Mouse (Mus musculus) CH12.LX (cell line): Measurements from ENCODE around the gene Slc22a14. TPM values are rescaled to one million over a fixed set of nuclear protein-coding genes. Genes with fewer than 3 reads are reported as not detected.

Source experiments
- DNase-seq: peaks from one replicate; pipeline ENCODE4 v3.0.0-alpha.2; 2013; ENCODE audit errors: extremely low read depth
- H3K27ac ChIP-seq: 2 replicates; pipeline ENCODE4 v1.5.1; 2012; ENCODE audit warnings: low read depth, mild to moderate bottlenecking, control low read depth, moderate library complexity; ENCODE audit not compliant: insufficient read depth
- H3K27me3 ChIP-seq: replicated peaks from 2 replicates; pipeline ENCODE3; 2012; ENCODE audit warnings: inconsistent platforms
- H3K36me3 ChIP-seq, 2 experiments: replicated peaks in 1 of 2; 2 replicates each; pipeline versions ENCODE3 to v1.6.1; 2012; ENCODE audit warnings: inconsistent platforms in 1 of 2, low read length in 1 of 2, mild to moderate bottlenecking in 1 of 2, mixed read lengths in 1 of 2, moderate library complexity in 1 of 2; ENCODE audit not compliant: control insufficient read depth in 1 of 2, insufficient read depth in 1 of 2
- H3K4me1 ChIP-seq, 2 experiments: 2 replicates each; pipeline ENCODE4 v1.6.1; 2012; ENCODE audit warnings: inconsistent platforms in 1 of 2, moderate library complexity in 1 of 2; ENCODE audit not compliant: insufficient read depth in 2 of 2, control insufficient read depth in 1 of 2
- H3K4me2 ChIP-seq: 2 replicates; pipeline ENCODE4 v1.6.1; 2012; ENCODE audit warnings: low read depth, mild to moderate bottlenecking, control low read depth; ENCODE audit not compliant: poor library complexity, insufficient read depth, severe bottlenecking
- H3K4me3 ChIP-seq, 3 experiments: fragments of 150-350 bp in 1 of 3; sonication (generic) in 1 of 3; replicated peaks in 1 of 3; 2 replicates each; pipeline versions ENCODE3 to v1.5.1; 2011 to 2012; ENCODE audit warnings: low read depth in 2 of 3, low read length in 2 of 3, mild to moderate bottlenecking in 2 of 3, moderate library complexity in 2 of 3, control low read depth in 1 of 3, improper control_type of control experiment in 1 of 3, inconsistent platforms in 1 of 3, mixed read lengths in 1 of 3; ENCODE audit not compliant: poor library complexity in 1 of 3
- H3K79me2 ChIP-seq: replicated peaks from 2 replicates; pipeline ENCODE4 v1.6.1; 2012; ENCODE audit warnings: mild to moderate bottlenecking, moderate library complexity; ENCODE audit not compliant: control insufficient read depth, poor library complexity, insufficient read depth, severe bottlenecking; ENCODE audit errors: extremely low read depth
- H3K9ac ChIP-seq: 2 replicates; pipeline ENCODE4 v1.6.1; 2012; ENCODE audit warnings: low read depth, mild to moderate bottlenecking, control low read depth, moderate library complexity; ENCODE audit not compliant: insufficient read depth
- H3K9me3 ChIP-seq: replicated peaks from 2 replicates; pipeline ENCODE3; 2012; ENCODE audit warnings: low read length, inconsistent platforms, mixed read lengths
- BHLHE40 ChIP-seq: IDR thresholded peaks from 2 replicates; pipeline ENCODE4 v1.6.1; 2011; ENCODE audit warnings: mild to moderate bottlenecking, low read depth, low read length, improper control_type of control experiment
- CHD2 ChIP-seq: IDR thresholded peaks from 2 replicates; pipeline ENCODE4 v1.6.1; 2011; ENCODE audit warnings: low read length, improper control_type of control experiment
- E2F4 ChIP-seq: IDR thresholded peaks from 2 replicates; pipeline ENCODE4 v1.6.1; 2011; ENCODE audit warnings: low read depth, low read length, improper control_type of control experiment; ENCODE audit not compliant: insufficient replicate concordance
- EP300 ChIP-seq: IDR thresholded peaks from 2 replicates; pipeline ENCODE4 v1.6.1; 2011; ENCODE audit warnings: low read length, improper control_type of control experiment
- ETS1 ChIP-seq: conservative IDR thresholded peaks from 2 replicates; pipeline ENCODE4 v1.6.1; 2012; ENCODE audit warnings: low read depth, mild to moderate bottlenecking, inconsistent platforms, low read length, improper control_type of control experiment, moderate library complexity
- GABPA ChIP-seq: IDR thresholded peaks from 2 replicates; pipeline ENCODE4 v1.6.1; 2012; ENCODE audit warnings: low read depth, low read length, improper control_type of control experiment, inconsistent platforms; ENCODE audit not compliant: insufficient replicate concordance
- IRF4 ChIP-seq: IDR thresholded peaks from 2 replicates; pipeline ENCODE4 v1.6.1; 2014; ENCODE audit warnings: low read depth, mild to moderate bottlenecking, inconsistent platforms, low read length, improper control_type of control experiment
- KAT2A ChIP-seq: IDR thresholded peaks from 2 replicates; pipeline ENCODE4 v1.6.1; 2012; ENCODE audit warnings: low read length, improper control_type of control experiment, inconsistent platforms; ENCODE audit not compliant: insufficient replicate concordance
- MAX ChIP-seq: IDR thresholded peaks from 2 replicates; pipeline ENCODE4 v1.6.1; 2011; ENCODE audit warnings: low read length, improper control_type of control experiment
- MEF2A ChIP-seq: IDR thresholded peaks from 2 replicates; pipeline ENCODE4 v1.6.1; 2014; ENCODE audit warnings: low read depth, mild to moderate bottlenecking, inconsistent platforms, low read length, improper control_type of control experiment, borderline replicate concordance
- MYC ChIP-seq: IDR thresholded peaks from 2 replicates; pipeline ENCODE4 v1.6.1; 2011; ENCODE audit warnings: low read depth, mild to moderate bottlenecking, improper control_type of control experiment, low read length
- PAX5 ChIP-seq: IDR thresholded peaks from 2 replicates; pipeline ENCODE4 v1.6.1; 2012; ENCODE audit warnings: low read length, inconsistent platforms, mixed read lengths
- RCOR1 ChIP-seq: conservative IDR thresholded peaks from 2 replicates; pipeline ENCODE4 v1.6.1; 2012; ENCODE audit warnings: low read depth, mild to moderate bottlenecking, inconsistent platforms, low read length, improper control_type of control experiment
- USF1 ChIP-seq: IDR thresholded peaks from 2 replicates; pipeline ENCODE4 v1.6.1; 2014; ENCODE audit warnings: low read depth, mild to moderate bottlenecking, inconsistent platforms, low read length, improper control_type of control experiment
- USF2 ChIP-seq: conservative IDR thresholded peaks from 2 replicates; pipeline ENCODE4 v1.6.1; 2011; ENCODE audit warnings: low read depth, low read length, improper control_type of control experiment
- ZMIZ1 ChIP-seq: IDR thresholded peaks from 2 replicates; pipeline ENCODE4 v1.6.1; 2012; ENCODE audit warnings: low read depth, mild to moderate bottlenecking, inconsistent platforms, low read length, improper control_type of control experiment
- dilution Hi-C: fragments of 300-500 bp; cut with MboI; formaldehyde crosslinking; loops from 2 replicates; pipeline ENCODE4 v1.14.3; 2020; ENCODE audit warnings: low sequenced_read_pairs; ENCODE audit not compliant: extremely low pct_unique_long_range_greater_than_20kb, extremely low pct_ligation_motif_present
- in situ Hi-C: fragments of 300-500 bp; cut with MboI; formaldehyde crosslinking; loops from 3 replicates; pipeline ENCODE4 v1.14.3; 2019; ENCODE audit warnings: low sequenced_read_pairs, low pct_ligation_motif_present, low pct_unique_long_range_greater_than_20kb, mixed read lengths
- polyA plus RNA-seq: library from polyadenylated mRNA; unstranded; fragments of >175 nt; gene quantifications from 2 replicates; pipeline ENCODE4 v1.2.1, GENCODE M21; 2012; ENCODE audit warnings: low read depth; ENCODE audit not compliant: insufficient read length
- total RNA-seq, 2 experiments: library from RNA; depleted of rRNA; stranded (reverse); fragments of 300-350 nt in 1 of 2; fragments of >200 nt in 1 of 2; gene quantifications; 2 replicates each; pipeline ENCODE4 v1.2.3; 2012 to 2014

Slc22a14 gene
- total and polyA plus RNA-seq, 3 experiments: not detected

DNA sequence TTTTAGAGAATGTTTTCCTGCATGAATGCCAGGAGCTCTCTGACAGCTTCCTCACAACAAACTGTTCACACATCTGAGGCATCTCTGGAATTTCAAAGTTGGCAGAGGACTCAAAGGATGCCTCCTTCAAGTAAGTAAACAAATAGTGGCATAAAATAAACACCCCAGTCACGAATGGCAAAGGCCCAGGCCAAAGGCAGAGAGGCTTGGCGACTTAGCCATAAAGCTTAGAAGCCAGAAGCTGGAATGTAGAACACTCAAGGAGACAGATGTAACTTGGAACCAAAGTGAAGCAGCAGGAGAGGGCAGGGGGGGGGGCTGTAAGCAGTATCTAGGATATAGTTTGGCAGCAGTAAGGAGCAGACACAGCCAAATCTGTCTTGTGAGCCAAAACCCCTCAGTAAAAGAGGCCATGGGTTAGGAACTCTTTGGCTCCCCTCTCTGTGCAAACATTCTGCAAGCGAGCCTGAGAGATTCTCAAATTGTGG is 184.1 kb downstream of the Slc22a14 start:
- dilution Hi-C loops: no loop called here
- in situ Hi-C loops: no loop called here
- no peak overlapping the region for H3K4me2 ChIP-seq

DNA sequence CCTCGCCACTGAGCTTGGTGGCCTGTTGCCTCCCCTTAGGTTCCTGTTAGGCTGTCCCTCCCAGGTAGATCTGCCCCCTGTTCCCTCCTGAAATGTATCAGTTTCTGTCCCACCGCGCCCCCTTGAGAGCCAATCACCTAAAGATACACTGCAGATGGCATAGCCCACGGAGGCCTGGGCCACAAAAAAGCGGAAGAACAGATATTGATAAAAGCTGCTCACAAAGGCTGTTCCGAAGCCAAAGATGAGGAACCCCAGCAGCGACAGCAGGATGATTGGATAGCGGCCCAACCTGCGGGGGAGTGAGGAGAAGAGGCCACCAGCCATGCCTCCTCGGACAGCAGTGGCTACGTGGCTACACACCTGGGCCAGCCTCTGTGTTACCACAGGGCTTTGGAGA is 186.1 kb downstream of the Slc22a14 start:
- no peak for TF ChIP-seq IRF4
- TF ChIP-seq ETS1: no peak
- no peak for TF ChIP-seq USF1
- TF ChIP-seq EP300: no peak
- no peak for TF ChIP-seq GABPA
- no peak for TF ChIP-seq PAX5
- no peak for TF ChIP-seq CHD2
- no peak for TF ChIP-seq MAX
- no peak for TF ChIP-seq MYC
- H3K27me3 ChIP-seq: peaks cover 24% of the 10 kb centered on the region
- peak; percentile 4 for DNase-seq
- no peaks in the 10 kb centered on the region for H3K9me3 ChIP-seq
- H3K9ac ChIP-seq: no peak overlapping the region
- H3K4me1 ChIP-seq: no peaks in the 10 kb centered on the region
- no peaks in the 10 kb centered on the region for H3K36me3 ChIP-seq
- no peaks in the 10 kb centered on the region for H3K79me2 ChIP-seq
- dilution Hi-C loops (no loop called here), in situ Hi-C loops (no loop called here)
- H3K4me3 ChIP-seq: no peak overlapping the region
- no peak overlapping the region for H3K4me2 ChIP-seq
- H3K27ac ChIP-seq: no peak overlapping the region

More for the DNA sequence above, 184.1 kb downstream of the Slc22a14 start:
- H3K27me3 ChIP-seq: peaks cover 14% of the 10 kb centered on the region
- no peaks in the 10 kb centered on the region for H3K4me1 ChIP-seq
- no peaks in the 10 kb centered on the region for H3K79me2 ChIP-seq
- H3K9ac ChIP-seq: no peak overlapping the region
- H3K27ac ChIP-seq: no peak overlapping the region
- DNase-seq: no peak
- H3K36me3 ChIP-seq: no peaks in the 10 kb centered on the region
- no peak overlapping the region for H3K4me3 ChIP-seq
- no peak for TF ChIP-seq USF2
- no peak for TF ChIP-seq GABPA
- TF ChIP-seq MEF2A: no peak
- no peak for TF ChIP-seq RCOR1
- TF ChIP-seq E2F4: no peak
- no peak for TF ChIP-seq ZMIZ1
- no peak for TF ChIP-seq BHLHE40
- no peak for TF ChIP-seq KAT2A
- TF ChIP-seq, all 38 proteins: peak for 0
- H3K9me3 ChIP-seq: no peaks in the 10 kb centered on the region
